Mouse (Mus musculus) liver, embryonic 12.5 days (tissue): ENCODE data around the gene Cntrob. TPM values are rescaled to one million over a fixed set of nuclear protein-coding genes. Genes with fewer than 3 reads are reported as not detected.

ENCODE experiments used
- ATAC-seq: fragments of 200-750 bp; cut with Nextera tagmentation; 2 replicates; pipeline ENCODE4 v1.8.0; 2017; ENCODE audit warnings: moderate number of reproducible peaks, mild to moderate bottlenecking, moderate library complexity
- H3K27ac ChIP-seq: fragments of 300-500 bp; sonication (generic); 2 replicates; pipeline ENCODE4 v1.5.1; 2016; ENCODE audit warnings: mild to moderate bottlenecking
- H3K27me3 ChIP-seq: fragments of 300-500 bp; sonication (generic); replicated peaks from 2 replicates; pipeline ENCODE4 v1.6.1; 2016; ENCODE audit warnings: mild to moderate bottlenecking, moderate library complexity
- H3K36me3 ChIP-seq: fragments of 300-500 bp; sonication (generic); 2 replicates; pipeline ENCODE4 v1.6.1; 2016; ENCODE audit warnings: mild to moderate bottlenecking, moderate library complexity
- H3K4me1 ChIP-seq: fragments of 300-500 bp; sonication (generic); 2 replicates; pipeline ENCODE4 v1.6.1; 2016
- H3K4me2 ChIP-seq: fragments of 300-500 bp; sonication (generic); 2 replicates; pipeline ENCODE4 v1.6.1; 2016; ENCODE audit warnings: mild to moderate bottlenecking, moderate library complexity
- H3K4me3 ChIP-seq: fragments of 300-500 bp; sonication (generic); 2 replicates; pipeline ENCODE4 v1.5.1; 2016; ENCODE audit warnings: mild to moderate bottlenecking, moderate library complexity
- H3K9ac ChIP-seq: fragments of 300-500 bp; sonication (generic); 2 replicates; pipeline ENCODE4 v1.6.1; 2016; ENCODE audit warnings: mild to moderate bottlenecking, moderate library complexity
- H3K9me3 ChIP-seq: fragments of 300-500 bp; sonication (generic); replicated peaks from 2 replicates; pipeline ENCODE4 v1.6.1; 2016; ENCODE audit warnings: mild to moderate bottlenecking, moderate library complexity
- WGBS: fragments of 180-500 bp; shearing (Covaris S2); methylation state at CpG from one replicate; pipeline ENCODE4 v1.1.7; 2016; ENCODE audit not compliant: insufficient replicate concordance; 5-methylcytosine and 5-hydroxymethylcytosine counted together
- polyA plus RNA-seq: library from polyadenylated mRNA; unstranded; fragments of >200 nt; fragmentation: Nextera tagmentation; extraction: Ambion mirVana; gene quantifications from 2 replicates; pipeline ENCODE4 v1.2.1, GENCODE M21; 2016

Cntrob gene
- polyA plus RNA-seq, 1 experiment from 2014 or later, result 13.9 TPM

DNA sequence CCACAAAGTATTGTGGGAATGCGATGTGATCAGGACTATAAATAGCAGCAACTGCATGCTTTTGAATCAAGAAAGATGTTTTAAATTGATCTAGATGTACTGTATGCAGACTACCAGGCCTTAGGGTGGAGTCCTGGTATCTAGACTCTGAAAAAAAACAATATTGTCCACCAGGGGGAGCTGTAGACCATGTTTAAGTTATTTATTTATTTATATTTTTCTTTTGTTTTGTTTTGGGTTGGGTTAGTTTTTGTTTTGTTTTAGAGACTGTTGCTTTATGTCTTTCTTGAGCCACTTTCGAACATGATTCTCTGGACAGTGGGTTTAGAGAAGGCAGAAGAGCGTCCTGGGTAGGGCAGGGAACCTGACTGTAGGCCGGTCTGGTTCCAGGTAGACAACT, 65.8 kb downstream of the Cntrob start:
- Histone ChIP-seq H3K27ac (no peak overlapping the region), H3K27me3 (peaks cover 14% of the 10 kb centered on the region; the same call in 1 of the 2 replicates), H3K9me3 (no peaks in the 10 kb centered on the region), H3K4me2 (peak overlapping the region; percentile 17; the same call in 1 of the 2 replicates), H3K4me1 (peaks cover 7% of the 10 kb centered on the region; the same call in 1 of the 2 replicates), H3K4me3 (no peak overlapping the region), H3K9ac (no peak overlapping the region), H3K36me3 (no peaks in the 10 kb centered on the region)
- no peak for ATAC-seq
- WGBS, result 47% methylated on average over 4 of the region's 4 CpGs

DNA sequence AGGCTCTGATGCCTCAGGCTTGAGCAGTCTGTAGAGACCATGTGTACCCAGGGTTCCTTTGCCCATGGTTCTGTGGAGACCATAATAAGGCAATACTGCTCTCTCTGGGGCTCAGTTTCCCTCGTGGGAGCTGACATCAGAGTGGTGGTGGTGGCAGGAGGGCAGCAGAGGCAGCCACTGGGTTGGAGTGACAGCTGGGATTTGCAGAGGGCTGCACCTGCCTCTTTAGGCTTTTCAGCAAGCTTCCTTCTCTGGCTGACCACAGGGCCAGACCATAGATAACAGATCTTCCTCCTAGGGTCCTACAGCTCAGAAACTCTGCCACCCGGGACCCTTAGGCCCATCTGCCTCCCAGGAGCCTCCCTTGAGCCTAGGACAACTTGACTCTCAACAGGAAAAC, 66.5 kb downstream of the Cntrob start:
- H3K27me3 ChIP-seq, result peaks cover 11% of the 10 kb centered on the region; the same call in 1 of the 2 replicates
- no peaks in the 10 kb centered on the region for H3K36me3 ChIP-seq
- H3K9me3 ChIP-seq, result no peaks in the 10 kb centered on the region
- H3K4me3 ChIP-seq, result no peak overlapping the region
- no peak overlapping the region for H3K27ac ChIP-seq
- no peak overlapping the region for H3K4me2 ChIP-seq
- no peak overlapping the region for H3K9ac ChIP-seq
- 42% methylated on average over 2 of the region's 2 CpGs for WGBS
- no peak for ATAC-seq
- H3K4me1 ChIP-seq, result peaks cover 7% of the 10 kb centered on the region; the same call in 1 of the 2 replicates

DNA sequence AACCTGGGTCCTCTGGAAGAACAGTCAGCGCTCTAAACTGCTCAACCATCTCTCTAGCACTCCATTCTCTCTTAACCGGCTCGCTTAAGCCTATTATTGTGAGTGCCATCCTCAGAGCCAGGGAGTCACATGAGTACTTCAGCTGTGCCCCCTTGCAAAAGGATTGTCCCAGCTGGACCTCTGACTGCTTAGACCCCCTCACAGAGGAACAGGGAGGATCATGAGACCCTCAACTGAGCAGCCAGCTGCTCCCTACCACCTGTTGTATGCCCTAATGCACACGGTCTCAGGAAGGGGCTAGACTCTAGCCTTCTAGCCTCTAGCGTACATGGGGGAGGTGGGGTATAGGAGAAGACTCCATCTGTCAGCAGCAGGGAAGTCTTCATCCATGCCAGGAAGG, 68.8 kb downstream of the Cntrob start:
- peaks cover 11% of the 10 kb centered on the region; the same call in 1 of the 2 replicates for H3K27me3 ChIP-seq
- no peak overlapping the region for H3K9ac ChIP-seq
- H3K9me3 ChIP-seq, result no peaks in the 10 kb centered on the region
- H3K36me3 ChIP-seq, result no peaks in the 10 kb centered on the region
- ATAC-seq, result no peak
- no peak overlapping the region for H3K4me2 ChIP-seq
- peaks cover 7% of the 10 kb centered on the region; the same call in 1 of the 2 replicates for H3K4me1 ChIP-seq
- WGBS, result 72% methylated on average over 5 of the region's 5 CpGs
- H3K27ac ChIP-seq, result no peak overlapping the region
- no peak overlapping the region for H3K4me3 ChIP-seq

DNA sequence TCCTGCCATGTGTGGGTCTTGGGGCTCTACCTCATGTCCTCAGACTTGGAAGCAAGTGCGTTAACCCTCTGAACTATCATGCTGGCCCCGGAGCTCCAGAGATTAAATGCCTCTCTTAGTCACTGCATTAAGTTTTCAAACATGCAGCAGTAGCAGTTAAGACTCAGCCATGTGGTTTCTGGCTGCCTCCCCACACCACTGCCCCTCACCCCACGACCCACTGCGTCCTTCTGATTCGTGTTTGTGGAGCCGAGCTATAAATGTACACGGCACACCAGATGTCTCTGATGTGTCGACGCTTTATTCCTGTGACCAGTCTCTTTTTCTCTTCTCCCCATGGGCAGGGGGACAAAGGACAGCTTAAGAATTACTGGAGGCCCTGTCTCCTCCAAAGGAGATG, 70.4 kb downstream of the Cntrob start:
- H3K4me3 ChIP-seq, result no peak overlapping the region
- H3K4me2 ChIP-seq, result no peak overlapping the region
- 53% methylated on average over 9 of the region's 9 CpGs for WGBS
- peaks cover 3% of the 10 kb centered on the region; the same call in 1 of the 2 replicates for H3K4me1 ChIP-seq
- ATAC-seq, result no peak
- no peaks in the 10 kb centered on the region for H3K36me3 ChIP-seq
- peaks cover 11% of the 10 kb centered on the region; the same call in 1 of the 2 replicates for H3K27me3 ChIP-seq
- H3K9ac ChIP-seq, result no peak overlapping the region
- no peak overlapping the region for H3K27ac ChIP-seq
- no peaks in the 10 kb centered on the region for H3K9me3 ChIP-seq

DNA sequence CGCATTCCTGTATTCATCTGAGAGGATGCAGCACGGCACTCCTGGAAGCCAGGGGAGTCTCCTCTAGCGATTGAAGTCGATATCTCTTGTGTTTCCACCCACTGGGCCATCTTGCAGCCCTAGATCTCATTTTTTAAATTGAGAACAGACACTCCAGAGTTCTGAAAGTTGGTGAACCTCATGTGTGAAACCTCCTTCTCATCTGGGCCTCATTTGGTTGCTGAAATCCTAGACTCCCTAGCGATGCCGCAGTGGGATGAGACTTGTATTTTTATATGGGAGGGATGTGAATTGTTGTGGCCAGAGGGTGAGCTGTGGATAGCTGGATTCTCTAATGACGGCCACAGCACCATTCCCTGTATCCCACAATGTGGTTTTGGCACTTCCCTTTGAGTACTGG, 71.6 kb downstream of the Cntrob start:
- Histone ChIP-seq H3K27ac (no peak overlapping the region), H3K4me2 (no peak overlapping the region), H3K9ac (no peak overlapping the region), H3K4me3 (no peak overlapping the region), H3K27me3 (peaks cover 13% of the 10 kb centered on the region; the same call in 1 of the 2 replicates), H3K4me1 (no peaks in the 10 kb centered on the region), H3K9me3 (no peaks in the 10 kb centered on the region), H3K36me3 (no peaks in the 10 kb centered on the region)
- 68% methylated on average over 7 of the region's 7 CpGs for WGBS
- no peak for ATAC-seq

DNA sequence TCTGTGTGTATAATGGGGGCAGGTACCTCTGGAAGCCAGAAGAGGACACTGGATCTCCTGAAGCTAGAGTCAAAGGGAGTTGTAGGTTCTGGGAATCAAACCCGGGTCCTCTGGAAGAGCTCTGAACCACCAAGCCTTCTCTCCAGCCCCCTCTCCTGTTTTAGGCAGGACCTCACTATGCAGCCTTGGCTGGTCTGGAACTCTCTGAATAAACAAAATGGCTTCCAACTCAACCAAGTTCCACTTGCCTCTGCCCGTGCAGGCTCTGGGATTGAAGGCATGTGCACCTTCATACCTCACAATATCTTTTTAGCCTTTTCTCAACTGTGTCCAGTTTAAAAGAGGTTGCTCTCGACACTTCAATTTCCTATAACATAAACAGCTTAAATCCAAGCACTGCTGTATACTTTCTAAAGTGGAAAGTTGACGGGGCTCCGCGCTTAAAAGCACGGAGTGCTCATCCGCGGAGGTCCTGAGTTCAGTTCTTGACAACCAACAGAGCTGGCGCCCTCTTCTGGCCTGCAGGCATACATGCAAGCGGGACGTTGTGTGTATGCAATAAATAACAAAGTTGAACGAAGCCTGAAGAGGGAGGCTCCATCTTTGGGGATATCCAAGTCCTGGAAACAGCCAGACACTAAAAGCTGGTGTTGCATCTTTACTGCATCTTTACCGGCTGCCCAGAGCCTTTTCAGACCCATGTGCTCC, 72.3 kb downstream of the Cntrob start:
- Histone ChIP-seq H3K4me1 (no peaks in the 10 kb centered on the region), H3K27ac (no peak overlapping the region), H3K4me3 (no peak overlapping the region), H3K27me3 (peaks cover 9% of the 10 kb centered on the region; the same call in 1 of the 2 replicates), H3K9me3 (no peaks in the 10 kb centered on the region), H3K9ac (no peak overlapping the region), H3K4me2 (no peak overlapping the region), H3K36me3 (no peaks in the 10 kb centered on the region)
- 46% methylated on average over 14 of the region's 14 CpGs for WGBS
- ATAC-seq, result no peak

DNA sequence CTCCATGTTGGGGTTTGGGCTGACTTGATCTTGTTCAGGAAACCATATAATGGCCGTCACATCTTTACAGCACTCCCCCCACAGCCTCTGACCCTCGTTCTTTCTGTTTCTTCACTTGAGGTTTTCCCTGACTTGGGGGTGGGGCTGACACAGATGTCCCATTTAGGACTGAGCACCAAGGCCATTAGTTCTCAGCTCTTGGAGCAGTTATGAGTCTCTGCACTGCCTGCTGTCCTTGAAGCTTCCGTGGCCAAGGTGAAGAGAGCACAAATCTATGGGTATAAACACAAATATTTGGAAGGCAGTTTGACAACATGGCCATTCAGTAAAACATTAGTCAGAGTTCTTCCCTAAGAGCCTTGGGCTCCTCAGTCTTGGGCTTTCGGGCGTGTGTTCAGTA, 73.5 kb downstream of the Cntrob start:
- Histone ChIP-seq H3K4me2 (no peak overlapping the region), H3K4me1 (no peaks in the 10 kb centered on the region), H3K27ac (no peak overlapping the region), H3K27me3 (peaks cover 9% of the 10 kb centered on the region; the same call in 1 of the 2 replicates), H3K9ac (no peak overlapping the region), H3K4me3 (no peak overlapping the region), H3K36me3 (no peaks in the 10 kb centered on the region), H3K9me3 (no peaks in the 10 kb centered on the region)
- WGBS, result 70% methylated on average over 5 of the region's 5 CpGs
- ATAC-seq, result no peak

Other genes with a start within 250 kb of the Cntrob start
- 26.3 and 27.5 TPM in 2 replicates for gene Vamp2, start 235.3 kb downstream of the Cntrob start, polyA plus RNA-seq
- gene Per1, start 228.6 kb downstream of the Cntrob start, polyA plus RNA-seq, result 2.5 and 4.0 TPM in 2 replicates
- gene Hes7, start 203.4 kb downstream of the Cntrob start, polyA plus RNA-seq, result 0.44 and 0.46 TPM in 2 replicates
- gene 9130213A22Rik, start 201.2 kb downstream of the Cntrob start, polyA plus RNA-seq, result 0.14 TPM in 1 of 2 replicates, not detected in the other
- not detected in 2 replicates for gene Aloxe3, start 197.9 kb downstream of the Cntrob start, polyA plus RNA-seq
- not detected in 2 replicates for gene Alox12b, start 166.8 kb downstream of the Cntrob start, polyA plus RNA-seq
- gene Alox8, start 125.9 kb downstream of the Cntrob start, polyA plus RNA-seq, result not detected in 2 replicates
- not detected in 2 replicates for gene Gucy2e, start 86.7 kb downstream of the Cntrob start, polyA plus RNA-seq
- 90.4 and 90.9 TPM in 2 replicates for gene Trappc1, start 205 bp upstream of the Cntrob start, polyA plus RNA-seq
- 0.24 and 0.48 TPM in 2 replicates for gene Kcnab3, start 2.5 kb upstream of the Cntrob start, polyA plus RNA-seq
- gene Rnf227, start 16.7 kb upstream of the Cntrob start, polyA plus RNA-seq, result 1.5 and 1.7 TPM in 2 replicates
- gene Chd3, start 45.6 kb upstream of the Cntrob start, polyA plus RNA-seq, result 4.7 and 6.4 TPM in 2 replicates
- 111 and 119 TPM in 2 replicates for gene Naa38, start 71.7 kb upstream of the Cntrob start, polyA plus RNA-seq
- gene Cyb5d1, start 71.9 kb upstream of the Cntrob start, polyA plus RNA-seq, result 15.1 and 15.7 TPM in 2 replicates
- gene Tmem88, start 74.5 kb upstream of the Cntrob start, polyA plus RNA-seq, result 14.4 and 15.4 TPM in 2 replicates
- gene Kdm6b, start 89.9 kb upstream of the Cntrob start, polyA plus RNA-seq, result 7.1 and 7.5 TPM in 2 replicates
- gene Dnah2, start 225.3 kb upstream of the Cntrob start, polyA plus RNA-seq, result 0.06 and 0.17 TPM in 2 replicates
- gene Efnb3, start 236.4 kb upstream of the Cntrob start, polyA plus RNA-seq, result 1.7 and 2.3 TPM in 2 replicates